Mouse (Mus musculus) myocyte (in vitro differentiated cells): ENCODE measurements at regions not wholly inside any gene's neighbourhood (a gene's known extent, or its start where the extent isn't known, plus 50 kb on each side); places are given as distances from the start of the nearest gene placed in this dataset.

ENCODE experiments used
- H3K27me3 ChIP-seq: one replicate; pipeline ENCODE4 v1.6.1; 2011; ENCODE audit not compliant: control insufficient read depth, insufficient read depth, insufficient read length
- H3K36me3 ChIP-seq: one replicate; pipeline ENCODE4 v1.6.1; 2011; ENCODE audit not compliant: control insufficient read depth, insufficient read depth
- H3K4me2 ChIP-seq: one replicate; pipeline ENCODE4 v1.6.1; 2011; ENCODE audit warnings: low read depth, control low read depth
- H3K4me3 ChIP-seq: one replicate; pipeline ENCODE4 v1.5.1; 2011; ENCODE audit warnings: mild to moderate bottlenecking, control low read depth, moderate library complexity
- H3K79me2 ChIP-seq: one replicate; pipeline ENCODE4 v1.6.1; 2011; ENCODE audit not compliant: control insufficient read depth, insufficient read depth
- H3ac ChIP-seq: one replicate; pipeline ENCODE4 v1.6.1; 2011; ENCODE audit not compliant: control insufficient read depth, insufficient read length
- CEBPB ChIP-seq: IDR thresholded peaks from 2 replicates; pipeline ENCODE4 v1.6.1; 2011; ENCODE audit warnings: mild to moderate bottlenecking, moderate library complexity; ENCODE audit not compliant: poor library complexity, insufficient read depth, severe bottlenecking
- E2F4 ChIP-seq: IDR thresholded peaks from one replicate; pipeline ENCODE4 v1.6.1; 2011; ENCODE audit warnings: mild to moderate bottlenecking, control low read depth, moderate library complexity; ENCODE audit not compliant: insufficient read depth
- MAX ChIP-seq: IDR thresholded peaks from one replicate; pipeline ENCODE4 v1.6.1; 2011; ENCODE audit warnings: low read depth, mild to moderate bottlenecking, control low read depth
- MYOD1 ChIP-seq, 3 experiments: IDR thresholded peaks; one replicate each; pipeline ENCODE4 v1.6.1; 2011; ENCODE audit warnings: control low read depth in 2 of 3, low read depth in 2 of 3, mild to moderate bottlenecking in 2 of 3, moderate library complexity in 1 of 3; ENCODE audit not compliant: insufficient read length in 2 of 3, control insufficient read depth in 1 of 3
- MYOG ChIP-seq, 3 experiments: IDR thresholded peaks; one replicate each; pipeline ENCODE4 v1.6.1; 2011; ENCODE audit warnings: control low read depth in 2 of 3, low read depth in 2 of 3, mild to moderate bottlenecking in 2 of 3; ENCODE audit not compliant: insufficient read length in 2 of 3, control insufficient read depth in 1 of 3, insufficient read depth in 1 of 3
- POLR2A ChIP-seq: IDR thresholded peaks from one replicate; pipeline ENCODE4 v1.6.1; 2011; ENCODE audit warnings: low read depth, mild to moderate bottlenecking, control low read depth, moderate library complexity; ENCODE audit not compliant: insufficient read length
- POLR2AphosphoS2 ChIP-seq: IDR thresholded peaks from one replicate; pipeline ENCODE4 v1.6.1; 2011; ENCODE audit warnings: low read depth, control low read depth; ENCODE audit not compliant: insufficient read length
- REST ChIP-seq: IDR thresholded peaks from one replicate; pipeline ENCODE4 v1.6.1; 2011; ENCODE audit warnings: mild to moderate bottlenecking, control low read depth, moderate library complexity; ENCODE audit not compliant: insufficient read depth, insufficient read length
- SRF ChIP-seq: IDR thresholded peaks from one replicate; pipeline ENCODE4 v1.6.1; 2011; ENCODE audit warnings: low read depth; ENCODE audit not compliant: control insufficient read depth, insufficient read length
- TCF12 ChIP-seq: IDR thresholded peaks from one replicate; pipeline ENCODE4 v1.6.1; 2011; ENCODE audit warnings: mild to moderate bottlenecking, control low read depth; ENCODE audit not compliant: poor library complexity, insufficient read depth, severe bottlenecking
- TCF3 ChIP-seq: IDR thresholded peaks from one replicate; pipeline ENCODE4 v1.6.1; 2011; ENCODE audit warnings: low read depth, control low read depth; ENCODE audit not compliant: insufficient read length
- USF1 ChIP-seq: IDR thresholded peaks from one replicate; pipeline ENCODE4 v1.6.1; 2011; ENCODE audit warnings: low read depth, mild to moderate bottlenecking, control low read depth, moderate library complexity

- Histone ChIP-seq H3K4me2 (no peak overlapping the region), H3K4me3 (no peak overlapping the region), H3K79me2 (no peaks in the 10 kb centered on the region), H3K36me3 (no peaks in the 10 kb centered on the region), H3ac (no peak overlapping the region), H3K27me3 (no peaks in the 10 kb centered on the region)
- no peak for TF ChIP-seq TCF3
- no peak for TF ChIP-seq SRF
- TF ChIP-seq USF1 = no peak
- no peak for TF ChIP-seq E2F4
- no peak for TF ChIP-seq MAX
- TF ChIP-seq MYOD1 (IDR thresholded peaks at IDR 0.05; ENCODE audit: control insufficient read depth in 1 of 3, insufficient read length in 2 of 3, low read depth in 2 of 3) = no peak
- TF ChIP-seq POLR2A = no peak
- no peak for TF ChIP-seq POLR2AphosphoS2
- no peak for TF ChIP-seq CEBPB
- TF ChIP-seq TCF12 = no peak
These were observed 191.8 kb upstream of the Gcfc2 start for GRCm38 (mm10) chr6:81731631-81732030.

DNA sequence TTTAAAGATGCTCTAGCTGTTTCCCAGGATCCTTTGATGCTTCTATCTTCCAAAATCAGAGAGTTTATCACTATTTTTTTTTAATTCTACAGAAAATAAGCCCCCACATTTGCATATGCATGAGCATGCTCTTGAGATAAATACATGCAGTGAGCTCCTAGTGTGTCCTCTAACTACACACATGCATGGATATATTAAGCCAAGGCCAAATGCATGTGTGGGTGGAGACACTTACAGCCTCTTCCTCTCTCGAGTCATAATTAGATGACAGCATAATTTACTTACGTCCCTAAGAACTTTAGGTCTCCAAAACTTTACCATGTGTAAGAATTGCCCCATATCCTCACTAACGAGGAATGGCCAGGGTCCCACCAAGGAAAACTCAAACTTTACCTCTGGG, 189.9 kb upstream of the Gcfc2 start:
- Histone ChIP-seq H3K36me3 (no peaks in the 10 kb centered on the region), H3ac (no peak overlapping the region), H3K27me3 (no peaks in the 10 kb centered on the region), H3K79me2 (no peaks in the 10 kb centered on the region), H3K4me3 (no peak overlapping the region), H3K4me2 (no peak overlapping the region)
- no peak for TF ChIP-seq CEBPB
- TF ChIP-seq REST = no peak
- no peak for TF ChIP-seq POLR2AphosphoS2
- no peak for TF ChIP-seq MYOD1 (IDR thresholded peaks at IDR 0.05; ENCODE audit: control insufficient read depth in 1 of 3, insufficient read length in 2 of 3, low read depth in 2 of 3)
- no peak for TF ChIP-seq MAX
- no peak for TF ChIP-seq USF1
- TF ChIP-seq E2F4 = no peak
- TF ChIP-seq TCF3 = no peak
- TF ChIP-seq TCF12 = no peak
- no peak for TF ChIP-seq POLR2A
- no peak for TF ChIP-seq MYOG (IDR thresholded peaks at IDR 0.05; ENCODE audit: control insufficient read depth in 1 of 3, insufficient read depth in 1 of 3, insufficient read length in 2 of 3, low read depth in 2 of 3)
- no peak for TF ChIP-seq SRF

- H3K27me3 ChIP-seq = no peaks in the 10 kb centered on the region
- H3ac ChIP-seq = no peak overlapping the region
- H3K4me3 ChIP-seq = no peak overlapping the region
- H3K4me2 ChIP-seq = no peak overlapping the region
- H3K79me2 ChIP-seq = no peaks in the 10 kb centered on the region
- no peaks in the 10 kb centered on the region for H3K36me3 ChIP-seq
- no peak for TF ChIP-seq E2F4
- no peak for TF ChIP-seq POLR2A
- no peak for TF ChIP-seq TCF12
These were observed 185.0 kb upstream of the Gcfc2 start for GRCm38 (mm10) chr6:81738466-81738865.

DNA sequence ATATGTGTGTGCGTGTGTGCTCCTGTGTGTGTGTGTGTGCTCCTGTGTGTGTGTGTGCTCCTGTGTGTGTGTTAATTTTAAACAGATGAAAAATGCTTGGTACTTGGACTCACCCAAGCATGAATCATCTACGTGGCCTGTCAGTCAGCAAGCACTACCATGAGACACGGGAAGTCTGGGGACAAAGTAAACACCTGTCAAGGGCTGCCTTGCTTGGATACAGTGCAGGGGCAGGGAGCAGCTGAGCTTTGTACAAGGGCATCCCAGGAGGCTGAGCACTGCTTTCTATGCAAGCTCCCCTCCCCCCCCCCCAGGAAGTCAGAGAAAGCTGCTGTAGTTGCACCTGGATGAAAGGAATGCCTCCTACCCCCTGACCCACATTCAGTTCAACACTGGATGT, 173.8 kb upstream of the Gcfc2 start:
- no peak overlapping the region for H3K4me3 ChIP-seq

DNA sequence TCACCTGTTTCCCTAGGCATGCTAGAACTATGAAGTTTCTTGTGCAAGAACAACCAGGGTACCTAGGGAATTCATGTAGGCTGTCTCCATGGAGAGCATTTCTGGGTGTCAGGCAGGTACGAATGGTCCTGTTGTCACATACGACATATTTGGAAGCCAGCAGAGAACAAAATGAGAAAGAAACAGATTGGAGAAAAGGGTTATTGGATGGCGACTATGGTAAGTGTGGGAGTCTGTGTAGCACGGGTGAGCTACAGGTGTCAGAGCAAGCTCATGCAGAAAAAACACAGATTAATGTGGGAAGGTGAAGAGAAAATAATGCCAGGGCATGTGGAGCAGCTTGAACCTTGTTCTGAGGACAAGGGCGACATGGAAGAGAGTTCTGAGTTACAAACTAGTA, 171.8 kb upstream of the Gcfc2 start:
- no peaks in the 10 kb centered on the region for H3K79me2 ChIP-seq
- no peak overlapping the region for H3ac ChIP-seq
- H3K36me3 ChIP-seq = no peaks in the 10 kb centered on the region
- H3K4me3 ChIP-seq = no peak overlapping the region
- no peaks in the 10 kb centered on the region for H3K27me3 ChIP-seq
- TF ChIP-seq USF1 (no peak), POLR2AphosphoS2 (no peak), MYOG (IDR thresholded peaks at IDR 0.05; ENCODE audit: control insufficient read depth in 1 of 3, insufficient read depth in 1 of 3, insufficient read length in 2 of 3, low read depth in 2 of 3) (no peak), TCF3 (no peak), MAX (no peak)
- no peak overlapping the region for H3K4me2 ChIP-seq

More for the DNA sequence above, 173.8 kb upstream of the Gcfc2 start:
- Histone ChIP-seq H3K36me3 (no peaks in the 10 kb centered on the region), H3ac (no peak overlapping the region), H3K79me2 (no peaks in the 10 kb centered on the region), H3K27me3 (no peaks in the 10 kb centered on the region), H3K4me2 (no peak overlapping the region)
- TF ChIP-seq MYOD1 (IDR thresholded peaks at IDR 0.05; ENCODE audit: control insufficient read depth in 1 of 3, insufficient read length in 2 of 3, low read depth in 2 of 3) (no peak), TCF3 (no peak), MAX (no peak), CEBPB (no peak), REST (no peak), TCF12 (no peak), SRF (no peak), USF1 (no peak), POLR2AphosphoS2 (no peak), E2F4 (no peak)
